Mouse (Mus musculus): ENCODE measurements around the gene Usp21. TPM values are rescaled to one million over a fixed set of nuclear protein-coding genes. Genes with fewer than 3 reads are reported as not detected.
"Not testable (repeated sequence)": the region's sequence is repeated elsewhere in the genome, so short reads cannot be mapped to it uniquely, and the experiment has no call there.

The Usp21 gene
- polyA plus RNA-seq (2012; rRNA removed): 77.0 and 79.1 TPM in 2 replicates

DNA sequence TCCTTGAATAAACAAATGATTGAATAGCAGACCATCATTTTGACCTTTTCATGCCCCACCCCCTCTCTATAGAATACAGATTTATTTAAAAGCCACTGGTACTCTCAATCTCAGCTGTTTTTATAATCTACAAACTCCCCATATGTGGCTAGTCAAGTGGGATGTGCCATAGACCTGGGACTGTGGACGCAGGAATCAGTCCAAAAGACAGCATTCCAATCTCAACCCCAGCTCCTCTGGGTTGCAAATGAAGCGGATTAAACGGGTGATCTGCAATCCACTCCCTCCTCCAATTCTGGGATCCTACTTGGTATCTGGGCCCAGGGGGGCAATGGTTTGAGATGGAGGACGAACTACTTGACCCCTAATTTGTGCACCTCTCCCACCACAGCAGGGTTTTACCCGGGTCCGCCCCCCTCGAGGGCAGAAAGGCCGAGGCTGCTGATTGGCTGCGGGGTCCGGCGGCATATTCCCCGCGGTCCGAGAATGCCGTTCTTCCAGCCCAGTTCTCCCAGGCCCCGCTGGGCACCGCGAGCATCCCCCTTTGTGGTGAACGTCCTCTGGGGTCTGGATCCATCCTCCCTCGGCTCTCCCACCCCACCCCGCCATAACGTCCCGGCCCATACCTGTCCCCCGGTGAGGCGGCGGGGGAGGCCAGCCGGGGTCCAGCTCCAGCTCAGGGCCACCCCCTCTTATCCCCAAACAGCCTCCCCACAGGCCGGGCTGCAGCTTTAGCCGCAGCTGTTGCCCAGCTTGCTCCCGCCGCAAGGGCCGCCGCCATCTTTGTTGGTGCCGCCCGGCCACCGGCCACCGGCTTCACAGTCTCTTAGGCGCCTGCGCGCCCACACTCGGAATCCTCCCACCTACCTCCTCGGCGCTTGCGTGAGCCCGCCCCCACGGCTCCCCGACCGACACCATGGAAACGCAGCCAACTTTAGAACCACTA is at the start of gene Usp21:
TSS of gene Usp21 (minus strand) at position 856 of the 946 bp plus-strand sequence.
- peak; percentile 92 for DNase-seq
- Histone ChIP-seq H3K27me3 (ENCODE audit: control insufficient read depth, insufficient read depth, low read length) (no peaks in the 10 kb centered on the region), H3K4me3 (ENCODE audit: control insufficient read depth, insufficient read depth, low read length) (peak within 1 kb of the TSS; percentile 94), H3K27ac (ENCODE audit: control insufficient read depth, insufficient read depth, low read length) (no peak within 1 kb of the TSS), H3K4me1 (replicated peaks; ENCODE audit: control insufficient read depth, insufficient read depth, low read length) (peaks cover 8% of the 10 kb centered on the region), H3K36me3 (ENCODE audit: control insufficient read depth, insufficient read depth, low read length) (peaks cover 8% of the 10 kb centered on the region)
- TF ChIP-seq POLR2A (IDR thresholded peaks at IDR 0.05; ENCODE audit: control insufficient read depth, extremely low read depth, insufficient read depth, low read length, poor library complexity) (peak; percentile 76), CTCF (IDR thresholded peaks at IDR 0.05; ENCODE audit: borderline replicate concordance, control insufficient read depth, extremely low read depth, insufficient read depth, low read length, poor library complexity) (0 out of 2 replicates have a peak, but pooled peaks have one; percentile 24)
- WGBS: 2% methylated on average over 49 of the region's 49 CpGs

DNA sequence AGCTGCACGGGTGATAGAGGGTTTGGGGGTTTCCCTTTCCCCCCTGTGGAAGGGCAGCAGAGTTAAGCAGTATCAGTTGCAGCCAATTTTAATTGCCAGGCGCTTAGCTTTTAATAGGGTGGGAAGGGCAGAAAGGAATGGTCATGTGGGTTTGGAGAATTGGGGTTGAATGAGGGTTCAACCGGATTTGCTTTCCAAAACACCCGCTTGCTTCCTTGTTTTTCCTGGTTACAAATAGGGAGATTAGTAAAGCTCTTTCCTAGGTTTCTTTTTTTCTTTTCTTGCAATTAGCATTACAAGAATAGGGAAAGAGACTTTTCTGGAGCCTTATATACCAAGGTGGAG is 42.4 kb upstream of the Usp21 start:
- Histone ChIP-seq H3K4me1 (replicated peaks; ENCODE audit: control insufficient read depth, insufficient read depth, low read length) (peaks cover 8% of the 10 kb centered on the region), H3K4me3 (ENCODE audit: control insufficient read depth, insufficient read depth, low read length) (peak overlapping the region; percentile 90), H3K36me3 (ENCODE audit: control insufficient read depth, insufficient read depth, low read length) (no peaks in the 10 kb centered on the region), H3K27ac (ENCODE audit: control insufficient read depth, insufficient read depth, low read length) (peak overlapping the region; percentile 16; the same call in 1 of the 2 replicates), H3K27me3 (ENCODE audit: control insufficient read depth, insufficient read depth, low read length) (no peaks in the 10 kb centered on the region)
- TF ChIP-seq POLR2A (IDR thresholded peaks at IDR 0.05; ENCODE audit: control insufficient read depth, extremely low read depth, insufficient read depth, low read length, poor library complexity): no peak
- TF ChIP-seq CTCF (IDR thresholded peaks at IDR 0.05; ENCODE audit: borderline replicate concordance, control insufficient read depth, extremely low read depth, insufficient read depth, low read length, poor library complexity): no peak
- DNase-seq: no peak
- 4% methylated on average over 4 of the region's 4 CpGs for WGBS

DNA sequence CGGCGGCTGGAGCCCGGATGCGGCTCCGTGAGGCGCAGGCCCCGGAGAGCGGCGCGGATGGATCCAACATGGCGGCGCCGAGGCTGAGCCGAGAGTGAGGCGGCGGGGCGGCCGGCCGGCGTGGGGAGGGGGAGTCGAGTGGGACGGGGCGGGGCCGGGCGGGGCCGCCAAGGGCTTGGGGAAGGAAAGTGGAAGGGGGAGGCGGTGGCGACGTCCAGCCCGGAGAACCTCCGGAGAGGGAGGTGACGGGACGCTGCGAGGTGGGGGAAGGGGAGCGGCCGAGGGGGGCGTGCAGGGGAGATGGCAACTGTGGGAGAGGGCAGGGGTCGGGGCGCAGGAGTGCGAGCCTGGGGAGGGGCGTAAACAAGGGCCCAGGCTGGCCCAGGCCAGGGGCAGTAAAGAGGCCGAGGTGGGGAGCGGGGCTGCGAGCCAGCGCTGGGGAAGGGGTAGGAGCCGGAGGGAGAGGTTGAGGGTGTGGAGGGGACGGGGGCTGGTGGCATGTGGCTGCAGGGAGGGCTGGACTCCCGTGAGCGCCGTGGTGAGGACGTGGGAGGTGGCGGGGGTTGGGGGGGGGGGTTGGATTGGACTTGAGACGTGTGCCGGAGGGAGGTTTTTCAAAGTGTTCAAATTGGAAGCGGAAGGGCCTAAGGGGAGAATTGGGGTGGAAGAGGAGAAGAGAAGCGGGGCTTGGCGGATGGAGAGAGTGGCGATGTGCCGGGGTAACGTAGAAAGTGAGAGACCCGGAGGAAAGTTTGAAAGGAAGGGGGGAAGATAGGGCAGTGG is 41.8 kb upstream of the Usp21 start:
- peaks cover 8% of the 10 kb centered on the region for H3K4me1 ChIP-seq (replicated peaks; ENCODE audit: control insufficient read depth, insufficient read depth, low read length)
- H3K27ac ChIP-seq (ENCODE audit: control insufficient read depth, insufficient read depth, low read length): peak overlapping the region; percentile 16; the same call in 1 of the 2 replicates
- WGBS: 1% methylated on average over 47 of the region's 61 CpGs
- peak; percentile 80 for DNase-seq
- TF ChIP-seq POLR2A (IDR thresholded peaks at IDR 0.05; ENCODE audit: control insufficient read depth, extremely low read depth, insufficient read depth, low read length, poor library complexity) (no peak), CTCF (IDR thresholded peaks at IDR 0.05; ENCODE audit: borderline replicate concordance, control insufficient read depth, extremely low read depth, insufficient read depth, low read length, poor library complexity) (no peak)
- H3K27me3 ChIP-seq (ENCODE audit: control insufficient read depth, insufficient read depth, low read length): no peaks in the 10 kb centered on the region
- H3K4me3 ChIP-seq (ENCODE audit: control insufficient read depth, insufficient read depth, low read length): peak overlapping the region; percentile 90
- no peaks in the 10 kb centered on the region for H3K36me3 ChIP-seq (ENCODE audit: control insufficient read depth, insufficient read depth, low read length)

DNA sequence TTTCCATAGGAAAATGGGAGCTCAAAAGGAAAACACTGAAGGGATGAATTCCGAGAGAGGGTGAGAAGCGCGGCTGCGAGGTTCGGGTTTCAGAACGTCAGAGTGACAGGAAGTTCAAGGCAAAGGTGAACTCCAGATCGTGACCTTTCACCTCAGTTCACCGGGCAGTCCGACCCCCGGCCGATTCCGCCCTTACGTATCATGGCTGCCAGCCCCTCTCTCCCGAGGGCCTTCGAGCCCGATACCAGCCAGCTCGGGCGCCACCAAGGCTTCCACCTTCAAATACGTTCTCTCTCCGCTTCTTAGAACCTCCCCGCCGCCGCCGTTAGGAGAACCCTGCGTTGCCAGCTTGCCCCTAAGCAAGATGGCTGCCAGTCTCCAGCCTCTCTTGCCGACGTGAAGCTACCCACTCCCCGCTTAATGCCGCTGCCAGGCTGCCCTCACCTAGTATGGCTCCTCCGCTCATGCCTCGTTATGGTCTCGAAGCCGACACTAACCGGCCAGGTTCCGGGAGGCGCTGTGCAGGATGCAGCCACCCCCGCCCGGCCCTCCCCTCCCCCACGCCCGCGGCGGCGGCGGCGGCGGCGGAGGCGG is 41.1 kb upstream of the Usp21 start, which contains the start of gene Dedd:
TSS of gene Dedd (plus strand) at position 307 of the 594 bp plus-strand sequence.
- WGBS: under 1% methylated on average over 42 of the region's 48 CpGs
- peak within 1 kb of the TSS; percentile 90 for H3K4me3 ChIP-seq (ENCODE audit: control insufficient read depth, insufficient read depth, low read length)
- H3K36me3 ChIP-seq (ENCODE audit: control insufficient read depth, insufficient read depth, low read length): no peaks in the 10 kb centered on the region
- H3K27me3 ChIP-seq (ENCODE audit: control insufficient read depth, insufficient read depth, low read length): no peaks in the 10 kb centered on the region
- TF ChIP-seq POLR2A (IDR thresholded peaks at IDR 0.05; ENCODE audit: control insufficient read depth, extremely low read depth, insufficient read depth, low read length, poor library complexity) (peak; percentile 41; the same call in 1 of the 2 replicates), CTCF (IDR thresholded peaks at IDR 0.05; ENCODE audit: borderline replicate concordance, control insufficient read depth, extremely low read depth, insufficient read depth, low read length, poor library complexity) (peak; percentile 44; the same call in 1 of the 2 replicates)
- H3K27ac ChIP-seq (ENCODE audit: control insufficient read depth, insufficient read depth, low read length): peak within 1 kb of the TSS; percentile 79
- H3K4me1 ChIP-seq (replicated peaks; ENCODE audit: control insufficient read depth, insufficient read depth, low read length): peaks cover 8% of the 10 kb centered on the region
- peak; percentile 88 for DNase-seq

DNA sequence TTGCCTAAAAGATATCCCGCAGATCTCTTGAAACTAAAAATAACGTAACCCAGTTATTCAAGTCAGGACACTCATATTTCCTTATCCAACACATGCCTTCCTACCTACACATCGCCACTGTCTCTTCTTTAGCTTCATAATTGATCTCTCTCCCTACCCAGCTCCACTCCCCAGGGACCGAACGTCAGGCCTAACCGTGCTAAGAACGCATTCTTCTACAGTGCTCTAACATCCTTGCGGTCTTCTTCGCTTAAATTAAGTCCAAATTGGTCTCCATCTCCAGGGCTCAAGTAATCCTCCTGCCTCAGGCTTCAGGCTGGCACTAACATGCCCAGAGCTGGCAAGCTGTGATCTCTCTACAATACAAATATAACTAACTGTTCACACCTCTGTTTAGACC is 40.5 kb upstream of the Usp21 start:
- Histone ChIP-seq H3K27ac (ENCODE audit: control insufficient read depth, insufficient read depth, low read length) (peak overlapping the region; percentile 79), H3K4me1 (replicated peaks; ENCODE audit: control insufficient read depth, insufficient read depth, low read length) (peaks cover 8% of the 10 kb centered on the region), H3K4me3 (ENCODE audit: control insufficient read depth, insufficient read depth, low read length) (peak overlapping the region; percentile 90), H3K36me3 (ENCODE audit: control insufficient read depth, insufficient read depth, low read length) (no peaks in the 10 kb centered on the region), H3K27me3 (ENCODE audit: control insufficient read depth, insufficient read depth, low read length) (no peaks in the 10 kb centered on the region)
- no peak for DNase-seq
- TF ChIP-seq POLR2A (IDR thresholded peaks at IDR 0.05; ENCODE audit: control insufficient read depth, extremely low read depth, insufficient read depth, low read length, poor library complexity): no peak
- TF ChIP-seq CTCF (IDR thresholded peaks at IDR 0.05; ENCODE audit: borderline replicate concordance, control insufficient read depth, extremely low read depth, insufficient read depth, low read length, poor library complexity): no peak
- 50% methylated on average over 9 of the region's 9 CpGs for WGBS

DNA sequence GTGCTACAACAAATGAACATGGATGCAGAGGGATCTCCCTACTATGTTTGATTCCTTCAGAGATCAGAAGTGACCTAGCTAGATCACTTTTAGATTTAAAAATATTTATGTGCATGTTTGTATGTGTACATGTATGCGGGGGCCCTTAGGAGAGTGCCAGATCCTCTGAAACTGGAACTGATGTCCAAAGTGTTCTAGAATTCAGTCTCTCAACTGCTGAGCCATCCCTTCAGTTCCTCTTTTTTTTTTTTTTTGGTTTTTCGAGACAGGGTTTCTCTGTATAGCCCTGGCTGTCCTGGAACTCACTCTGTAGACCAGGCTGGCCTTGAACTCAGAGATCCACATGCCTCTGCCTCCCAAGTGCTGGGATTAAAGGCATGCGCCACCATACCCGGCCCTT is 38.8 kb upstream of the Usp21 start:
- not testable (repeated sequence) for H3K4me1 ChIP-seq (replicated peaks; ENCODE audit: control insufficient read depth, insufficient read depth, low read length); H3K4me3 ChIP-seq (ENCODE audit: control insufficient read depth, insufficient read depth, low read length); H3K27ac ChIP-seq (ENCODE audit: control insufficient read depth, insufficient read depth, low read length); H3K27me3 ChIP-seq (ENCODE audit: control insufficient read depth, insufficient read depth, low read length); H3K36me3 ChIP-seq (ENCODE audit: control insufficient read depth, insufficient read depth, low read length); DNase-seq
- WGBS: 69% methylated on average over 4 of the region's 4 CpGs

All from thymus, adult 2 months (tissue).